Mouse (Mus musculus) embryonic facial prominence, embryonic 10.5 days (tissue): ENCODE results near the gene Cox5a. TPM values are rescaled to one million over a fixed set of nuclear protein-coding genes. Genes with fewer than 3 reads are reported as not detected.
A peak's percentile ranks its signal among the peaks of the same experiment; 100 is the strongest.

Source experiments
- DNase-seq: peaks from one replicate; pipeline ENCODE4 v3.0.0-alpha.2; 2017; ENCODE audit warnings: low spot score
- H3K27ac ChIP-seq: fragments of 300-500 bp; sonication (generic); replicated peaks from 2 replicates; pipeline ENCODE4 v1.5.1; 2016; ENCODE audit warnings: mild to moderate bottlenecking
- H3K27me3 ChIP-seq: fragments of 300-500 bp; sonication (generic); replicated peaks from 2 replicates; pipeline ENCODE4 v1.6.1; 2016; ENCODE audit warnings: low read depth, mild to moderate bottlenecking; ENCODE audit not compliant: poor library complexity, severe bottlenecking
- H3K36me3 ChIP-seq: fragments of 300-500 bp; sonication (generic); replicated peaks from 2 replicates; pipeline ENCODE4 v1.6.1; 2016; ENCODE audit warnings: mild to moderate bottlenecking, moderate library complexity
- H3K4me1 ChIP-seq: fragments of 300-500 bp; sonication (generic); 2 replicates; pipeline ENCODE4 v1.6.1; 2016
- H3K4me3 ChIP-seq: fragments of 300-500 bp; sonication (generic); 2 replicates; pipeline ENCODE4 v1.5.1; 2016; ENCODE audit warnings: mild to moderate bottlenecking, moderate library complexity
- H3K9me3 ChIP-seq: fragments of 300-500 bp; sonication (generic); 2 replicates; pipeline ENCODE4 v1.6.1; 2016; ENCODE audit warnings: mild to moderate bottlenecking
- WGBS: fragments of 180-500 bp; shearing (Covaris S2); methylation state at CpG from one replicate; pipeline ENCODE4 v1.1.7; 2016; 5-methylcytosine and 5-hydroxymethylcytosine counted together
- polyA plus RNA-seq: library from polyadenylated mRNA; unstranded; fragments of >200 nt; fragmentation: Nextera tagmentation; extraction: Ambion mirVana; gene quantifications from 2 replicates; pipeline ENCODE4 v1.2.1, GENCODE M21; 2016

The Cox5a gene
- polyA plus RNA-seq, 1 experiment from 2014 or later, result 664 TPM

DNA sequence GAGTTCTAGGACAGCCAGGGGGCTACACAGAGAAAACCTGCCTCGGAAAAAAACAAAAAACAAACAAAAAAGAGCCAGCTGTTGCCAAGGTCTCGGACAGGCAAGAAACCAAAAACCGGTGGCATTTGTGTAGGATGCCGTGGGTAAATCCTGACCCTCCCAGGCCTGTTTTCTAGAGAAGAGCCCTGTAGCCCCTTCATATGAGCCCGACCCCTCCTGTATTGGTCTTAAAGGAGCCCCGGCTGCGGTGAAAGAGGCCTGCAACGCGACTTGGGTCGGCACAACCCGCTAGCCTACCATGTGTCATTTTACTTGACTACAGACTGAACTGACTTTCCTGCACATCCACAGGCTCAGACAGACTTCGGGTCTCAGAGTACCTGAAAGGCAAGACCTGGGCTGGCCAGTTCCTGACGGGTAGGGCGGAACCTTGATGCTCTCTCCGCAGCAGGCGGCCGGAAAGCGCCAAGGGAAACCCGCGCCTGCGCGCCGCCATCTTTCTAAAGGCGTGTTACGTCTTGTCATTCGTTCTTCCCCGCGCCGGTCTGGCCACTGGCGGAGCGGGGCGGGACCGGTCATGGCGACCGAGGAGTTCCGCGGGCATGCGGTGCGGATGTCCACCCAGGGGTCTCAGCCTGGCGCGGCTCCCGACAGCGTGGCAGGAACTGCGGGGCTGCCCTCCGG, 16.1 kb downstream of the Cox5a start, which contains the start of gene Fam219b:
Gene Fam219b (plus strand): TSS at position 485 of the 684 bp plus-strand sequence.
- Histone ChIP-seq H3K9me3 (no peaks in the 10 kb centered on the region), H3K36me3 (peaks cover 60% of the 10 kb centered on the region), H3K27ac (peak within 1 kb of the TSS; percentile 94), H3K4me3 (peak within 1 kb of the TSS; percentile 90), H3K4me1 (peaks cover 22% of the 10 kb centered on the region), H3K27me3 (no peaks in the 10 kb centered on the region)
- peak; percentile 92 for DNase-seq
- WGBS, result 3% methylated on average over 45 of the region's 45 CpGs

GRCm38 (mm10) chr9:57537728-57538181, 16.7 kb downstream of the Cox5a start:
- Histone ChIP-seq H3K9me3 (no peaks in the 10 kb centered on the region), H3K4me1 (peaks cover 22% of the 10 kb centered on the region), H3K27me3 (no peaks in the 10 kb centered on the region), H3K36me3 (peaks cover 60% of the 10 kb centered on the region), H3K4me3 (peak overlapping the region; percentile 90), H3K27ac (peak overlapping the region; percentile 94)
- DNase-seq, result no peak
- under 1% methylated on average over 24 of the region's 24 CpGs for WGBS

DNA sequence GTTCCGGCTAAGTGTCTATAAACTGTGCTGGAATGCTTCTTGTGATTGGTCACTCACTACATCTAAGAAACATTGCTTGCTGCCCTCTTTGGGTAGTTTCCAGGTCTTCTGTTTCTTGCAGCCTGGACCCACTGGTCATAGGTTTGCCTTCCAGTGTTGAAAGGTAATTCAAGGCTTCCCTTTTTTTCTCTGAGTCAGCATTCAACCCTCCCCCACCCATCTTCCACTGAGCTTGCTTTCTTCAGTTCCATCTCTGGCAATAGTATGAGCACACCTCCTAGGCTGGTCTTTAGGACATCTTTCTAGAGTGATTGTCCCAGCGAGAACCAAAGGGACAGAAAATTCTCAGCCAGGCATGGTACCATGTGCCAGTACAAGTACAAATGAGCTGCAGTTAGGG, 18.5 kb downstream of the Cox5a start:
- no peak overlapping the region for H3K4me3 ChIP-seq
- H3K27me3 ChIP-seq, result no peaks in the 10 kb centered on the region
- no peaks in the 10 kb centered on the region for H3K9me3 ChIP-seq
- peaks cover 22% of the 10 kb centered on the region for H3K4me1 ChIP-seq
- 84% methylated on average over 2 of the region's 2 CpGs for WGBS
- peaks cover 61% of the 10 kb centered on the region for H3K36me3 ChIP-seq
- H3K27ac ChIP-seq, result no peak overlapping the region
- DNase-seq, result no peak

- H3K4me1 ChIP-seq, result peaks cover 22% of the 10 kb centered on the region
- peaks cover 75% of the 10 kb centered on the region for H3K36me3 ChIP-seq
- H3K4me3 ChIP-seq, result no peak overlapping the region
- peak; percentile 39 for DNase-seq
- H3K27ac ChIP-seq, result no peak overlapping the region
- H3K9me3 ChIP-seq, result no peaks in the 10 kb centered on the region
- no peaks in the 10 kb centered on the region for H3K27me3 ChIP-seq
- 28% methylated on average over 1 of the region's 1 CpGs for WGBS
Observed at GRCm38 (mm10) chr9:57541312-57541711, 20.2 kb downstream of the Cox5a start.

DNA sequence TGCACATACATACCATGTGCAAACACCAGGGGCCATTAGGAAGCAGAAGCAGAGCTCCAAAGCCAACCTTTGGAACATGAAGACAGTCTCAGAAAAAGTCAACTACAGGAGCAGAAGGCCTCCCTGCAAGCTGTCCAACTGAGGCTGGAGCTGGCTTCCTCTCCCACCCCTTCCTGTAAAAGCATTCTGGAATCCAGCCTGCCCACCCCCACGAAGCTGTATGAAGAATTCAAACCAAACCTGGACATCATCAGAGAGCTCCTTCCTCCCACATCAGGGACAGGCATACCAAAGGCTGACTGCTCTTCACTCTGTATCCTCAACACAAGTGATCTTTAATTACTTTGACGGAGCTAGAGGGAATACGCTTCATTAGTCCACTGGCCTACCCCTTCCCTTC, 22.9 kb downstream of the Cox5a start:
- DNase-seq, result no peak
- Histone ChIP-seq H3K36me3 (peaks cover 97% of the 10 kb centered on the region), H3K27me3 (no peaks in the 10 kb centered on the region), H3K4me1 (peaks cover 3% of the 10 kb centered on the region), H3K9me3 (no peaks in the 10 kb centered on the region), H3K27ac (no peak overlapping the region), H3K4me3 (no peak overlapping the region)
- 86% methylated on average over 3 of the region's 3 CpGs for WGBS

DNA sequence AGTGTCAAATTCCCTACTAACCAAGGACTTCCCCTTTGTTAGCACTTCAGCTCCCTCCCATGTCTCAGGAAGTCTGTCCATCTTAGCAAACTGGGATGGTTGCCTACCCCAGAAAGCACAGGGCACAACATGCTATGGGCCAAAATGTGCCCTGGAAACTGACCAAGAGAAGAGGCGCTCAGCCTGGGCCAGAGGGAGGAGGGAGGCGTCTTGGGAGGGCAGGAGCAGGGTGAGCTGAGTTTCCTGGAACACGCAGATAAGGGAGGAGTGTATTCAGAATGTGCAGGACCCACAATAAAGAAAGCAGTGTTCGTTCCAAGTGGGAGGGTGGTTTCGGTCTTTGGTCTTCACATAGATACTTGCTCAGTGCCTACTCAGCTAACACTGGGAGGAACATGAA, 26.2 kb downstream of the Cox5a start:
- 86% methylated on average over 5 of the region's 5 CpGs for WGBS

DNA sequence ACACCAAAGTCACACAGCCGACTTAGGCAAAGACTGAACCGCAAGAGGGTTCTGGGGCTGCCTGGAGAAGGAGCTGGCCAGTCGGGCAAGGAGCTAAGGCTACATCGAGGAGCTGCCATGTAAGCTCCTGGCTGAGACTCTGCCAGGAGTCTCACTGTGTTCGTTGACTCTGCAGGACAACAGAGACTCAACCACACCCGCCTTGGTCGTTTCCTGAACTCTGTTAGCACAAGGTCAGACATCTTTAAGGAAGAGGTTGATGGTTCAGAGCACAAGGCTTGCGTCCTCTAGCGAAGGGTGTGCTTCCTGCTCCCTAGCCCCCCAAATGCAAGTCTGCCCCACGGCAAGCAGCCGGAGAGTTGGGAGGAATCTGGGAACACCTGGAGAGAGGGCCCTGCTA, 26.8 kb downstream of the Cox5a start:
- WGBS, result 92% methylated on average over 11 of the region's 11 CpGs
- Histone ChIP-seq H3K27ac (no peak overlapping the region), H3K4me3 (no peak overlapping the region), H3K9me3 (no peaks in the 10 kb centered on the region), H3K27me3 (no peaks in the 10 kb centered on the region), H3K36me3 (peaks cover 80% of the 10 kb centered on the region), H3K4me1 (peaks cover 7% of the 10 kb centered on the region)
- DNase-seq, result no peak

More for the DNA sequence above, 26.2 kb downstream of the Cox5a start:
- Histone ChIP-seq H3K27me3 (no peaks in the 10 kb centered on the region), H3K36me3 (peaks cover 85% of the 10 kb centered on the region), H3K27ac (no peak overlapping the region), H3K4me3 (no peak overlapping the region), H3K9me3 (no peaks in the 10 kb centered on the region), H3K4me1 (peaks cover 7% of the 10 kb centered on the region)
- no peak for DNase-seq

DNA sequence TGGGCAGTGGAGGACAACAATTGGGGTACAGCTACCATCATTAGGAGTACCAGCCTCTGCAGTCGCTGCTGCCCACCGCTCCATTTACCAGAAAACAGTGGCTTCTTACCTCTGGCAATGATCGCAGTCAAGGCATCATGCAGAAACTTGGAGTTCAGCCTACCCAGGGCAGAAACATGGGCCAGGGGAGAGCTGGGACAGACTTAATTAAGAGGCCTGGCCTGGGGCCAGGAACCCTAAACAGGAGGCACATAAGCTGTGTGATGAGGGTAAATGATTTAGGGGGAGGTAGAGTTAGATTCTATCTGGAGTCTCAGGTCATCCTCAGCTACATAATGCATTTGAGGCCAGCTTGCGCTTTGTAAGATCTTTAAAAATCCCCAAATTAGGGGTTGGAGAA, 28.1 kb downstream of the Cox5a start:
- 95% methylated on average over 4 of the region's 4 CpGs for WGBS
- no peak for DNase-seq
- no peak overlapping the region for H3K27ac ChIP-seq
- peaks cover 13% of the 10 kb centered on the region for H3K4me1 ChIP-seq
- H3K9me3 ChIP-seq, result no peaks in the 10 kb centered on the region
- H3K27me3 ChIP-seq, result no peaks in the 10 kb centered on the region
- H3K4me3 ChIP-seq, result no peak overlapping the region
- H3K36me3 ChIP-seq, result peaks cover 66% of the 10 kb centered on the region

- H3K4me3 ChIP-seq, result no peak overlapping the region
- no peaks in the 10 kb centered on the region for H3K9me3 ChIP-seq
- 88% methylated on average over 11 of the region's 11 CpGs for WGBS
- H3K27me3 ChIP-seq, result no peaks in the 10 kb centered on the region
- H3K4me1 ChIP-seq, result peaks cover 16% of the 10 kb centered on the region
- H3K36me3 ChIP-seq, result peaks cover 55% of the 10 kb centered on the region
- no peak for DNase-seq
- H3K27ac ChIP-seq, result no peak overlapping the region
Observed at GRCm38 (mm10) chr9:57550126-57550862, 29.2 kb downstream of the Cox5a start.

DNA sequence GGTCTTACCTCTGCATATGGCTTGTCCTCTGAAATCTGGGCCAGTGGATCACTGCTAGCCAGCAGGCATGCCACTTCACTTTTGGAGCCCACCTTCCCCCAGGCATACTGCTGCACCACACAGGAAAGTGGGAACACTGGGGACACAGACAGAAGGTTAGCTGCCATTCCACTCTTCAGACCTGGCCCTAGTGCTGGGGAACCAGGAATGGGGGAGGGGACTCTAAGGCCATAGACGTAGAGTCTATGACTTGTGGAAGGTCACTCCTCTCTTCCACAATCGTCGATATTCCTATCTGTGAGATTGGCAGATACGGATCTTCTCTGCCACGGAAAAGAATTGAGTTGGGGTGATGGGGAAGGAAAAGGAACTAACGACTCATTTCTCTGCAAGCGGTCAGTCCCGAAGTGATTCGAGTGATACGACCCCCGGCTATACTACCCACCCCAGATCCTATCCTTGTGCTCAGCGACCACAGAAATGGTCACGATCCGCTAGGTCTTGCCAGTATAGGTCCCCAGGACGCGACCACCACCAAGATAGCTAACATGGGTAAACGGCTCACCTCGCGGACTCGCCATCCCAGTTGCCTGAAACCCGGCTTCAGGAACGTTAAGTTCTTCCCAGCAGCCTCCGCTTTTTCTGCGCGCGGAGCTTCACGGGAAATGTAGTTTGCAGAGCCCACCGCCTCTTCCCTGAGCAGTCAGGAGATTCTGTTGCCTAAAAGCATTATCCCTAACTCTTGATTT, 31.2 kb downstream of the Cox5a start, which contains the start of gene Mpi:
Gene Mpi (minus strand): TSS at position 625 of the 749 bp plus-strand sequence.
- Histone ChIP-seq H3K4me1 (peaks cover 16% of the 10 kb centered on the region), H3K27me3 (no peaks in the 10 kb centered on the region), H3K36me3 (peaks cover 36% of the 10 kb centered on the region), H3K4me3 (peak within 1 kb of the TSS; percentile 85), H3K9me3 (no peaks in the 10 kb centered on the region), H3K27ac (peak within 1 kb of the TSS; percentile 82)
- peak; percentile 77 for DNase-seq
- 1% methylated on average over 28 of the region's 28 CpGs for WGBS

GRCm38 (mm10) chr9:57553119-57553518, 32.0 kb downstream of the Cox5a start:
- no peak overlapping the region; the same call in 1 of the 2 replicates for H3K4me3 ChIP-seq
- peaks cover 16% of the 10 kb centered on the region for H3K4me1 ChIP-seq
- WGBS, result 74% methylated on average over 11 of the region's 11 CpGs
- no peaks in the 10 kb centered on the region for H3K9me3 ChIP-seq
- no peak for DNase-seq
- H3K27ac ChIP-seq, result no peak overlapping the region; the same call in 1 of the 2 replicates
- peaks cover 28% of the 10 kb centered on the region for H3K36me3 ChIP-seq
- no peaks in the 10 kb centered on the region for H3K27me3 ChIP-seq

GRCm38 (mm10) chr9:57554753-57555152, 33.7 kb downstream of the Cox5a start:
- peaks cover 11% of the 10 kb centered on the region for H3K36me3 ChIP-seq
- no peaks in the 10 kb centered on the region for H3K9me3 ChIP-seq
- no peak overlapping the region for H3K27ac ChIP-seq
- peaks cover 16% of the 10 kb centered on the region for H3K4me1 ChIP-seq
- 47% methylated on average over 3 of the region's 3 CpGs for WGBS
- H3K27me3 ChIP-seq, result no peaks in the 10 kb centered on the region
- DNase-seq, result no peak
- no peak overlapping the region for H3K4me3 ChIP-seq
